Mouse (Mus musculus) heart, embryonic 11.5 days (tissue): ENCODE results near the gene Gm20388. TPM values are rescaled to one million over a fixed set of nuclear protein-coding genes. Genes with fewer than 3 reads are reported as not detected.

Source experiments
- ATAC-seq: fragments of 200-750 bp; cut with Nextera tagmentation; replicated peaks from 2 replicates; pipeline ENCODE4 v1.8.0; 2017; ENCODE audit warnings: moderate library complexity; ENCODE audit not compliant: insufficient number of reproducible peaks, low FRiP score, low TSS enrichment
- H3K27ac ChIP-seq: fragments of 300-500 bp; sonication (generic); 2 replicates; pipeline ENCODE4 v1.5.1; 2014; ENCODE audit warnings: mild to moderate bottlenecking, low read depth, low read length
- H3K27me3 ChIP-seq: fragments of 300-500 bp; sonication (generic); 2 replicates; pipeline ENCODE4 v1.6.1; 2014; ENCODE audit warnings: mild to moderate bottlenecking, low read length, mixed read lengths; ENCODE audit not compliant: control insufficient read depth, insufficient read depth
- H3K36me3 ChIP-seq: fragments of 300-500 bp; sonication (generic); 2 replicates; pipeline ENCODE4 v1.6.1; 2014; ENCODE audit warnings: mild to moderate bottlenecking, low read length, moderate library complexity, mixed read lengths; ENCODE audit not compliant: control insufficient read depth, insufficient read depth
- H3K4me1 ChIP-seq: fragments of 300-500 bp; sonication (generic); 2 replicates; pipeline ENCODE4 v1.6.1; 2014; ENCODE audit warnings: low read length; ENCODE audit not compliant: control insufficient read depth, insufficient read depth
- H3K4me2 ChIP-seq: fragments of 300-500 bp; sonication (generic); 2 replicates; pipeline ENCODE4 v1.6.1; 2014; ENCODE audit warnings: mild to moderate bottlenecking, moderate library complexity
- H3K4me3 ChIP-seq: fragments of 300-500 bp; sonication (generic); 2 replicates; pipeline ENCODE4 v1.5.1; 2014; ENCODE audit warnings: low read depth, low read length
- H3K9ac ChIP-seq: fragments of 300-500 bp; sonication (generic); 2 replicates; pipeline ENCODE4 v1.6.1; 2014; ENCODE audit warnings: mild to moderate bottlenecking, low read depth, low read length, moderate library complexity
- H3K9me3 ChIP-seq: fragments of 300-500 bp; sonication (generic); replicated peaks from 2 replicates; pipeline ENCODE4 v1.6.1; 2016; ENCODE audit warnings: low read length; ENCODE audit not compliant: control insufficient read depth
- WGBS: fragments of 180-500 bp; shearing (Covaris S2); extraction: QIAGEN DNeasy Blood & Tissue Kit; methylation state at CpG from one replicate; pipeline ENCODE4 v1.1.7; 2014; ENCODE audit not compliant: insufficient replicate concordance; 5-methylcytosine and 5-hydroxymethylcytosine counted together
- polyA plus RNA-seq: library from polyadenylated mRNA; unstranded; fragments of >200 nt; fragmentation: Nextera tagmentation; extraction: Ambion mirVana; gene quantifications from 2 replicates; pipeline ENCODE4 v1.2.1, GENCODE M21; 2014

Gene Gm20388
- polyA plus RNA-seq, 1 experiment from 2014 or later, result 6.4 TPM

GRCm38 (mm10) chr8:120335262-120336086 lies 424.8 kb downstream of the Gm20388 start:
- Histone ChIP-seq H3K4me2 (peak overlapping the region; percentile 50), H3K36me3 (no peaks in the 10 kb centered on the region), H3K9me3 (no peaks in the 10 kb centered on the region; the same call in 1 of the 2 replicates), H3K4me1 (peaks cover 46% of the 10 kb centered on the region), H3K27ac (peak overlapping the region; percentile 59), H3K4me3 (no peak overlapping the region), H3K27me3 (no peaks in the 10 kb centered on the region), H3K9ac (peak overlapping the region; percentile 56)
- 8% methylated on average over 17 of the region's 17 CpGs for WGBS
- no peak for ATAC-seq

- ATAC-seq, result no peak
- peaks cover 45% of the 10 kb centered on the region for H3K4me1 ChIP-seq
- no peaks in the 10 kb centered on the region; the same call in 1 of the 2 replicates for H3K9me3 ChIP-seq
- H3K36me3 ChIP-seq, result no peaks in the 10 kb centered on the region
- WGBS, result 1% methylated on average over 9 of the region's 9 CpGs
- no peaks in the 10 kb centered on the region for H3K27me3 ChIP-seq
- H3K9ac ChIP-seq, result 0 out of 2 replicates have a peak overlapping the region, but pooled peaks have one; percentile 39
- H3K27ac ChIP-seq, result no peak overlapping the region
- no peak overlapping the region for H3K4me3 ChIP-seq
- peak overlapping the region; percentile 50 for H3K4me2 ChIP-seq
Measured at GRCm38 (mm10) chr8:120336087-120336380, 425.4 kb downstream of the Gm20388 start.

GRCm38 (mm10) chr8:120336909-120337555 lies 426.4 kb downstream of the Gm20388 start:
- Histone ChIP-seq H3K4me2 (no peak overlapping the region), H3K4me3 (no peak overlapping the region), H3K36me3 (no peaks in the 10 kb centered on the region), H3K4me1 (peaks cover 38% of the 10 kb centered on the region), H3K27me3 (no peaks in the 10 kb centered on the region), H3K27ac (no peak overlapping the region), H3K9me3 (no peaks in the 10 kb centered on the region; the same call in 1 of the 2 replicates), H3K9ac (no peak overlapping the region)
- WGBS, result 60% methylated on average over 5 of the region's 5 CpGs
- no peak for ATAC-seq

- no peaks in the 10 kb centered on the region; the same call in 1 of the 2 replicates for H3K9me3 ChIP-seq
- H3K4me1 ChIP-seq, result peaks cover 33% of the 10 kb centered on the region
- H3K27ac ChIP-seq, result no peak overlapping the region
- no peak overlapping the region for H3K9ac ChIP-seq
- no peaks in the 10 kb centered on the region for H3K36me3 ChIP-seq
- WGBS, result 65% methylated on average over 5 of the region's 5 CpGs
- H3K4me3 ChIP-seq, result no peak overlapping the region
- no peaks in the 10 kb centered on the region for H3K27me3 ChIP-seq
- no peak for ATAC-seq
- no peak overlapping the region for H3K4me2 ChIP-seq
Measured at GRCm38 (mm10) chr8:120337627-120338026, 427.0 kb downstream of the Gm20388 start.

DNA sequence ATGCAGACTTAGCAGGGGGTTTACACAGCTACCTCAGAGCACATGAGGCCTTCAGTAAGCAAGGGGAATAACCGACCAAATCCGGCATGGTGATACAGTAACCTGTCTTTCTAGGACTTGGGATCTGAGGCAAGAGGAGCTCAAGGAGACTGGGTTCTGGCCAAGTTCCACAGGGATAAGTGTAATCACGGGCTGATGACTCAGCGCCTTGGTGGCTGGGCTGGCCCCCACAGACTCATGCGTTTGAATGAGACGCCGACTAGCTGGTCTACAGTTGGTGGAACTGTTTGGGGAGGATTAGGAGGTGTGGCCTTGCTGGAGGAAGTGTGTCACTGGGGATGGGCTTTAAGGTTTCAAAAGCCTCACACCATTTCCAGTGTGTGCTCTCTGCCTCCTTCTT lies 428.0 kb downstream of the Gm20388 start:
- Histone ChIP-seq H3K9ac (no peak overlapping the region), H3K4me3 (no peak overlapping the region), H3K4me1 (peaks cover 36% of the 10 kb centered on the region), H3K27me3 (no peaks in the 10 kb centered on the region), H3K27ac (no peak overlapping the region), H3K36me3 (no peaks in the 10 kb centered on the region), H3K4me2 (no peak overlapping the region), H3K9me3 (no peaks in the 10 kb centered on the region; the same call in 1 of the 2 replicates)
- ATAC-seq, result no peak
- WGBS, result 87% methylated on average over 7 of the region's 7 CpGs

GRCm38 (mm10) chr8:120339743-120340142 lies 429.1 kb downstream of the Gm20388 start:
- Histone ChIP-seq H3K4me2 (no peak overlapping the region), H3K4me3 (no peak overlapping the region), H3K27ac (no peak overlapping the region), H3K9me3 (no peaks in the 10 kb centered on the region; the same call in 1 of the 2 replicates), H3K9ac (no peak overlapping the region), H3K4me1 (peaks cover 41% of the 10 kb centered on the region), H3K36me3 (no peaks in the 10 kb centered on the region), H3K27me3 (no peaks in the 10 kb centered on the region)
- WGBS, result 58% methylated on average over 7 of the region's 8 CpGs
- no peak for ATAC-seq

DNA sequence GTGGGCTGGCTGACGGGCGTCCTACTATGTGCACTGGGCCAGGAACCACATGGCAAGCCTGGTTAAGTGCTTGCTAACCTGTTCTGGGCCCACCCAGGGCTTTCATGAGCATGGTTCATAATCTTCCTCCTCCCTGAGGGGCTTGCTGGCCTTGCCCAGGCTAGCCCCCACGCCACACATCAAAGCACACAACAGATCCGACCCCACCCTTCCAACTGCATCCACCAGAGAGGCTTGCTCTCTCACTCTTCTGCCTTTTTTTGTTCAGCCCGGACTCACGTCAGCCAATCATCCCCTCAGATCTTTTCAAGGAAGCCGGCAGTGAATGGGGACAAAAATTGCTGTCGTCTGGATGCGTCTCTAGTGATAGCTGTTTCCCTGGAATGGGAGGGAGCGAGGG lies 430.5 kb downstream of the Gm20388 start:
- Histone ChIP-seq H3K9me3 (no peaks in the 10 kb centered on the region; the same call in 1 of the 2 replicates), H3K4me2 (no peak overlapping the region), H3K4me1 (peaks cover 34% of the 10 kb centered on the region), H3K36me3 (no peaks in the 10 kb centered on the region), H3K9ac (no peak overlapping the region), H3K27me3 (no peaks in the 10 kb centered on the region), H3K4me3 (no peak overlapping the region), H3K27ac (no peak overlapping the region)
- no peak for ATAC-seq
- 70% methylated on average over 10 of the region's 10 CpGs for WGBS

GRCm38 (mm10) chr8:120342847-120343548 lies 432.4 kb downstream of the Gm20388 start:
- no peak overlapping the region for H3K27ac ChIP-seq
- H3K4me1 ChIP-seq, result peaks cover 41% of the 10 kb centered on the region
- WGBS, result 74% methylated on average over 7 of the region's 7 CpGs
- H3K9ac ChIP-seq, result no peak overlapping the region
- no peak overlapping the region for H3K4me3 ChIP-seq
- H3K4me2 ChIP-seq, result no peak overlapping the region
- ATAC-seq, result no peak
- no peaks in the 10 kb centered on the region for H3K27me3 ChIP-seq
- H3K9me3 ChIP-seq, result no peaks in the 10 kb centered on the region; the same call in 1 of the 2 replicates
- H3K36me3 ChIP-seq, result no peaks in the 10 kb centered on the region
